ENCODE assay signal across 10 mouse cellular contexts in the genomic region with DNA sequence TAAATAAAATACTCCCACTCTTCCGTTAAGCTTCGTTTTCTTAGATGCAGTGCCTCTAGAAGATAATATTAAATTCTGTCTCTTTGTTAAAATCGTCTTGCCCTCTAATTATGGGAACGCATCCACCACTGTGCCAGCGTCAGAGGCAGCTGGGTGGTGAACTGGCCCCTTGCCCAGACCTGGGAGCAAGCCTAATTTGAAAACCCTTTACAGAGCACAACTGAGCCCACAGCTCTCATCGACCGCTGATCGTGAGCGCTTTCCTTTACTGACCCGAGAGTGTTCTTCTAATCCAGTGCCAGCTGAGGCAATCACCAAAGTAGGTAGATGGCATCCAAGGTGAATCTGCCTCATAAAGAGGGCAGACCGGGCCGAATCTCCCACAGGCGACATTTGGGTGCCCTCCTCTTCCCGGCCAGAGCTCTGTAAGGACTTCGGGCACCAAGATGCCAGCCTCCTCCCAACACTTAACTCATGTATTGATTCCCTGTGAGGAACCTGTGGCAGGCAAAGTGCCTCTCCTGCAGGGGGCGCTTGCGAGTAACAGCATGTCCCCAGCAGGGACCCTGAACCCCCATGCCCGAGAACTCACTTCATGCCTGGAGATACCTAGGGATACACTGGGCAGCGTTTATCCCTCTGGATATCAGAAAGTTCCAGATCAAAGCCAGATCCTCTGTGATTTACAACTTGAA.
DNase-seq lines count a peak whose midpoint lies in the region; ATAC-seq lines count a peak whose summit lies in the region.
"Had no signal": no experiment of that assay in that cellular context is flagged by ENCODE, and none has a peak within 500 bp of the region (broad histone marks: within the 10 kb centered on the region; RNA-seq: fewer than 3 reads in every experiment).

No protein-coding gene starts in this region.

- no peak overlapping the region for H3K4me3 ChIP-seq in limb, embryonic 10.5 days

- ATAC-seq in frontal cortex, adult (ENCODE audit: low TSS enrichment) = no peak
- ATAC-seq: Patski had no signal

- DNase-seq in frontal cortex, postnatal 10 days (ENCODE audit: low spot score in 2 of 2) = peak; percentile 63 to 72
- DNase-seq in urinary bladder, postnatal 14 days (ENCODE audit: low spot score) = peak; percentile 12
- no peak for DNase-seq in urinary bladder, adult 2 months (ENCODE audit: low spot score)
- DNase-seq in heart, postnatal 10 days = peak; percentile 71 to 73
- DNase-seq in limb, embryonic 10.5 days (ENCODE audit: low spot score) = no peak
- peak; percentile 33 to 43 for DNase-seq in thymus, postnatal 36 days
- no peak for DNase-seq in embryo, embryonic 9.5 days (ENCODE audit: extremely low spot score)

- peaks cover 48% of the 10 kb centered on the region for H3K4me1 ChIP-seq in limb, embryonic 10.5 days

- H3K27ac ChIP-seq in limb, embryonic 10.5 days = peak overlapping the region; percentile 37
- H3K27ac ChIP-seq: macrophage had no signal

- no peaks in the 10 kb centered on the region for H3K36me3 ChIP-seq in limb, embryonic 10.5 days

- intact Hi-C loops in heart, postnatal 10 days (cut with DNase I) = no loop called here

- peaks cover 17% of the 10 kb centered on the region for H3K27me3 ChIP-seq in limb, embryonic 10.5 days (ENCODE audit: low read depth, poor library complexity, severe bottlenecking)
- H3K27me3 ChIP-seq: Patski had no signal

- no peaks in the 10 kb centered on the region for H3K9me3 ChIP-seq in limb, embryonic 10.5 days (replicated peaks)

- WGBS in limb, embryonic 10.5 days = 93% methylated on average over 19 of the region's 19 CpGs

Comparison
In these comparisons a context has a peak if more than half of its experiments do, and no peak if none do; other contexts are left out.
1. DNase-seq: peak in frontal cortex, postnatal 10 days (2 of 2), urinary bladder, postnatal 14 days (single experiment), heart, postnatal 10 days (2 of 2) and thymus, postnatal 36 days (2 of 2); none in urinary bladder, adult 2 months (single experiment), limb, embryonic 10.5 days (single experiment) and embryo, embryonic 9.5 days (single experiment).